Mouse (Mus musculus) T-cell, adult 2 months (primary cell): Measurements from ENCODE around the gene Hbb-bh2.
"Not testable (repeated sequence)": the region's sequence is repeated elsewhere in the genome, so short reads cannot be mapped to it uniquely, and the experiment has no call there.

Experiments
- DNase-seq: peaks from one replicate; pipeline ENCODE4 v3.0.0; 2022; ENCODE audit warnings: low spot score

Hbb-bh2 gene

GRCm38 (mm10) chr7:103811223-103811845, 29.0 kb downstream of the Hbb-bh2 start:
- DNase-seq: no peak

- no peak for DNase-seq
These were observed 29.6 kb downstream of the Hbb-bh2 start for GRCm38 (mm10) chr7:103810746-103811145.

- no peak for DNase-seq
These were observed 30.0 kb downstream of the Hbb-bh2 start for GRCm38 (mm10) chr7:103810296-103810695.

- no peak for DNase-seq
These were observed 30.5 kb downstream of the Hbb-bh2 start for GRCm38 (mm10) chr7:103809801-103810155.

GRCm38 (mm10) chr7:103808971-103809800, 31.1 kb downstream of the Hbb-bh2 start:
- DNase-seq: no peak

- DNase-seq: not testable (repeated sequence)
These were observed 32.2 kb downstream of the Hbb-bh2 start for GRCm38 (mm10) chr7:103808120-103808519.

- DNase-seq: no peak
These were observed 33.5 kb downstream of the Hbb-bh2 start for GRCm38 (mm10) chr7:103806856-103807255.

GRCm38 (mm10) chr7:103792669-103793388, 47.5 kb downstream of the Hbb-bh2 start:
- no peak for DNase-seq

- DNase-seq: no peak
These were observed 48.6 kb downstream of the Hbb-bh2 start, which contains the start of gene Olfr67 for GRCm38 (mm10) chr7:103791721-103792120. Gene Olfr67, minus strand, starts transcription at chr7:103791821.
